Mouse (Mus musculus): ENCODE measurements at regions not wholly inside any gene's neighbourhood (a gene's known extent, or its start where the extent isn't known, plus 50 kb on each side); places are given as distances from the start of the nearest gene placed in this dataset.

DNA sequence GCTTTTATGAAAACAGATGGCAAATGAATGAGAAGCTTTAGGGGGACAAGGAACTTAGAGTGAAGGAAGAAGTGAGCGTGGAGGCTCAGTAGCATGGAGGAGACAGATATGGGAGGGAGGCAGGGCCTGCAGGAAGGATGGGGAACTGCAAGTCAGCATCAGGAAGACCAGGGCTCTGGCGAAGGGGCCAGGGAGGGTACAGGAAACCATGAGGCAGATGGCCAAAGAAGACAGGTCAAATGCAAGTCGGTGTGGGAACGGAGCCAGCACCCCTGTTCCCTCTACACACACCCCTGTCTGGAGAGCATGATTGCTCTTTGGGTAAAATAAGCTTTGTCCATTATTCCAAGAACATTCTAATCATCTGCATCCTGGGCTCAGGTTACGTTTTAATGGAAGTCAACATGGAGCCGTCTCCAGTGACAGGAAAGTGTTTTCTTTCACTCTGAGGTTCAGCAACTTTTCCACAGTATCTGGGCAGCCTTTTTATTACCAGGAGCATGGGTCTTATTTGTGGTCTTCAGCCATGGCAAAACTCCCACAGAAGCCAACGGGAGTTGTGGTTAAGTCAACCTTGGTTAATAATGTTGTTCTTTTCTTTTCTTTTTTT lies 370.2 kb upstream of the Gm5148 start:
- 59% methylated on average over 7 of the region's 7 CpGs for WGBS
- Histone ChIP-seq H3K9me3 (replicated peaks; ENCODE audit: control insufficient read depth, low read length) (no peaks in the 10 kb centered on the region; the same call in 1 of the 2 replicates), H3K36me3 (ENCODE audit: control insufficient read depth, insufficient read depth) (no peaks in the 10 kb centered on the region), H3K4me1 (ENCODE audit: control insufficient read depth, insufficient read depth, low read length) (no peaks in the 10 kb centered on the region), H3K9ac (ENCODE audit: low read length) (no peak overlapping the region), H3K4me2 (ENCODE audit: low read depth, low read length) (no peak overlapping the region), H3K27me3 (ENCODE audit: control insufficient read depth, insufficient read depth, low read length) (no peaks in the 10 kb centered on the region), H3K4me3 (ENCODE audit: low read length) (no peak overlapping the region), H3K27ac (ENCODE audit: low read length) (no peak overlapping the region)
- no peak for ATAC-seq (replicated peaks; ENCODE audit: extremely low read depth, insufficient read depth, low FRiP score)

DNA sequence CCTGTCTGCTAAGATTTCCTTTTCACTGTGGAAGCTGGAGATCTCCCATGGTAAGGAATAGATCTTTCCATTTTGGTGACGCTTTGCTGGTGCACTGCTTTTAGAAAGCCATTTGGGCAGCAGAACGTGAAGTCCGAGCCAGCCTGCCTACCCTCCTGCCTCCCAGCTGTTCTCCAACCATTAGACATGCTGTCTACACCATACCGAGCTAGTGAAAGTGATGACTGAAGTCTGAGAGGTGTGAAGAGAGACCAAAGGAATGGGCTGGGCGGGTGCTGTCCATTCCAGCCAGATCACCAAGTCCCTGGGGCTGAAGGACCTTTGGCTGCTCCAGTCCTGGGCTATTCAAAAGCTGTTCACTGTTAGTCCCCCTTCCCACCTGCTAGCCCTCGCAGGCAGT lies 360.3 kb upstream of the Gm5148 start:
- Histone ChIP-seq H3K36me3 (ENCODE audit: control insufficient read depth, insufficient read depth) (no peaks in the 10 kb centered on the region), H3K9me3 (replicated peaks; ENCODE audit: control insufficient read depth, low read length) (0 out of 2 replicates have a peak, but pooled peaks cover 3% of the 10 kb centered on the region), H3K4me3 (ENCODE audit: low read length) (no peak overlapping the region), H3K27ac (ENCODE audit: low read length) (no peak overlapping the region), H3K9ac (ENCODE audit: low read length) (no peak overlapping the region), H3K27me3 (ENCODE audit: control insufficient read depth, insufficient read depth, low read length) (no peaks in the 10 kb centered on the region), H3K4me1 (ENCODE audit: control insufficient read depth, insufficient read depth, low read length) (0 out of 2 replicates have a peak, but pooled peaks cover 4% of the 10 kb centered on the region), H3K4me2 (ENCODE audit: low read depth, low read length) (no peak overlapping the region)
- ATAC-seq (replicated peaks; ENCODE audit: extremely low read depth, insufficient read depth, low FRiP score): no peak
- WGBS: 29% methylated on average over 6 of the region's 6 CpGs

DNA sequence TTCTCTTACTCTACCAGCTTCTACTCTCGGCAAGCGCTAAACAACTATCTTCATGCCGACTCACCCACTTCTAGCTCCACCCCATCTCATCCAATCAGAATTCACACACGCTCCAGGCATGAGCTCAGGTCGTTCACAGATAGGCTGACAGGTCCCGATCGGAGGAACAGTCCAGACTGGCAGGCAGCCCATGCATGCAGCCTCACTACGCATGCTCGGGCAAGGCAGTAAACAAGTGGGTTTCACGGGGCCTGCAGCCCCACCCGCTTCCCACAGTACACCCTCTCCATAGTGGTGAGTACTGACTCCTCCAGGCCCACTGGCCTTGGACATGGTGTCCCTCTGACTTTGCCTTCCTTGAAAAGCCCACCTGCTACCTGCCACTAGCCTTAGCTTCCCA lies 358.1 kb upstream of the Gm5148 start:
- Histone ChIP-seq H3K4me2 (ENCODE audit: low read depth, low read length) (peak overlapping the region; percentile 31), H3K27ac (ENCODE audit: low read length) (no peak overlapping the region), H3K4me1 (ENCODE audit: control insufficient read depth, insufficient read depth, low read length) (0 out of 2 replicates have a peak, but pooled peaks cover 4% of the 10 kb centered on the region), H3K4me3 (ENCODE audit: low read length) (peak overlapping the region; percentile 8; the same call in 1 of the 2 replicates), H3K36me3 (ENCODE audit: control insufficient read depth, insufficient read depth) (no peaks in the 10 kb centered on the region), H3K9me3 (replicated peaks; ENCODE audit: control insufficient read depth, low read length) (0 out of 2 replicates have a peak, but pooled peaks cover 3% of the 10 kb centered on the region), H3K27me3 (ENCODE audit: control insufficient read depth, insufficient read depth, low read length) (no peaks in the 10 kb centered on the region), H3K9ac (ENCODE audit: low read length) (no peak overlapping the region)
- WGBS: 66% methylated on average over 11 of the region's 11 CpGs
- peak; percentile 58; the same call in 1 of the 2 replicates for ATAC-seq (replicated peaks; ENCODE audit: extremely low read depth, insufficient read depth, low FRiP score)

DNA sequence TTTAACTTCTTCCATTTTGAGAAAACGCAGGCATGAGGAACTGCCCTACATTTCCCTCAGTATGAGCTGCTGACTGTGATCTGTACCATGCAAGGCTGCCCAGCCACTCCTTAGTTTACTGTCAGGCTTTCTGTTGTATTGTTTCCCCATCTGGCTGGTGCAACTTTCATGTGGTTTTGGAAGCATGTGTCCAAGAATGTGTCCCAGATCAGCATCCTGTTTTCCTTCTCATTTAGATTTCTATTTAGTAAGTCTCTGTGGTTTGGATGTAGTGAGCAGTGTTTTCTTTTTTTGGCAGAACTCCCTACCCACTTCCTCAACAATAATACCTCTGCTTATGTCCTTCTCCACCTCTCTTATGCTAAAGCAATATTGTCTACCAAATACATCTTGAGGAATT lies 352.5 kb upstream of the Gm5148 start:
- Histone ChIP-seq H3K4me1 (ENCODE audit: control insufficient read depth, insufficient read depth, low read length) (no peaks in the 10 kb centered on the region), H3K27ac (ENCODE audit: low read length) (no peak overlapping the region), H3K9me3 (replicated peaks; ENCODE audit: control insufficient read depth, low read length) (0 out of 2 replicates have a peak, but pooled peaks cover 7% of the 10 kb centered on the region), H3K27me3 (ENCODE audit: control insufficient read depth, insufficient read depth, low read length) (no peaks in the 10 kb centered on the region), H3K4me2 (ENCODE audit: low read depth, low read length) (no peak overlapping the region), H3K36me3 (ENCODE audit: control insufficient read depth, insufficient read depth) (no peaks in the 10 kb centered on the region), H3K9ac (ENCODE audit: low read length) (no peak overlapping the region), H3K4me3 (ENCODE audit: low read length) (no peak overlapping the region)
- 63% methylated on average over 1 of the region's 1 CpGs for WGBS
- no peak for ATAC-seq (replicated peaks; ENCODE audit: extremely low read depth, insufficient read depth, low FRiP score)

DNA sequence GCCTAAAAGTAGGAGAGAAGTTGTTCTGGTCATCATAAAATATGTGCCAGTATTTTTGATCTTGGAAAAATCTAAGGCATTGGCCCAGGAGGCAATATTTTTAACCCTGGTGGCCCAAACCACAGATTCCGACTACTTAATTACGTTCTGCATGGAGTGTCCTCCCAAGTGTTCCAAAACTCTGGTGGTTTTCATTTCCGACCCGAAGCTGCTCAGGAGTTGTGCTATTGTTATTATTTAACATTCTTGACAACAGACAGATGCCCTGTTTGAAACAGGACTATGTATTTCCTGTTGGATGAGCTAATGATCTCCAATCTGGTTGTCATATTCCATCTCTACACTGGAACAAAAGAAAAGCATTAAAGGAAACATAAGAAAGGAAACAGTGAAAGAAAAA lies 349.7 kb upstream of the Gm5148 start:
- no peak overlapping the region for H3K4me2 ChIP-seq (ENCODE audit: low read depth, low read length)
- ATAC-seq (replicated peaks; ENCODE audit: extremely low read depth, insufficient read depth, low FRiP score): no peak
- H3K27ac ChIP-seq (ENCODE audit: low read length): no peak overlapping the region
- no peaks in the 10 kb centered on the region for H3K27me3 ChIP-seq (ENCODE audit: control insufficient read depth, insufficient read depth, low read length)
- H3K4me1 ChIP-seq (ENCODE audit: control insufficient read depth, insufficient read depth, low read length): no peaks in the 10 kb centered on the region
- 80% methylated on average over 4 of the region's 4 CpGs for WGBS
- 0 out of 2 replicates have a peak, but pooled peaks cover 3% of the 10 kb centered on the region for H3K9me3 ChIP-seq (replicated peaks; ENCODE audit: control insufficient read depth, low read length)
- no peak overlapping the region for H3K4me3 ChIP-seq (ENCODE audit: low read length)
- no peaks in the 10 kb centered on the region for H3K36me3 ChIP-seq (ENCODE audit: control insufficient read depth, insufficient read depth)
- no peak overlapping the region for H3K9ac ChIP-seq (ENCODE audit: low read length)

DNA sequence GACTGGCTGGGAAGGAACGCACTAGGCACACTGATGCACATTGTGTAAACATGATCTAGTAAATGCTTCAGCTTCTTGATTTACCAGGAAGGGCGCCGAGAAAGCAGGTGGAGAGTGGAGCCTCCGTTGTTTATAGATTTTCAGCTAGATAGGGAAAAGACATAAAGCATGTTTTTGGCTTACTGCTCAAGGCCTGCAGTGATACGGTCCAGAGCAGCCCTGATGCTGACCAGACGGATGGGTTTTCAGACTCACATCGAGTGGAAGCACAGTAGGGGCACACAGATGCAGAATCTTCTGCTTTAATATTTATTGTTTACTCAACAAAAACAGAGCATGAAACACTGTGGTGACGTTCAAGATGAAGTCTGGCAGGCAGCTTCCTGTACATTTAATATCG lies 331.3 kb upstream of the Gm5148 start:
- Histone ChIP-seq H3K4me2 (ENCODE audit: low read depth, low read length) (no peak overlapping the region), H3K36me3 (ENCODE audit: control insufficient read depth, insufficient read depth) (no peaks in the 10 kb centered on the region), H3K9ac (ENCODE audit: low read length) (no peak overlapping the region), H3K4me3 (ENCODE audit: low read length) (no peak overlapping the region), H3K27ac (ENCODE audit: low read length) (no peak overlapping the region), H3K27me3 (ENCODE audit: control insufficient read depth, insufficient read depth, low read length) (no peaks in the 10 kb centered on the region), H3K9me3 (replicated peaks; ENCODE audit: control insufficient read depth, low read length) (0 out of 2 replicates have a peak, but pooled peaks cover 3% of the 10 kb centered on the region), H3K4me1 (ENCODE audit: control insufficient read depth, insufficient read depth, low read length) (no peaks in the 10 kb centered on the region)
- ATAC-seq (replicated peaks; ENCODE audit: extremely low read depth, insufficient read depth, low FRiP score): no peak
- 71% methylated on average over 9 of the region's 9 CpGs for WGBS

DNA sequence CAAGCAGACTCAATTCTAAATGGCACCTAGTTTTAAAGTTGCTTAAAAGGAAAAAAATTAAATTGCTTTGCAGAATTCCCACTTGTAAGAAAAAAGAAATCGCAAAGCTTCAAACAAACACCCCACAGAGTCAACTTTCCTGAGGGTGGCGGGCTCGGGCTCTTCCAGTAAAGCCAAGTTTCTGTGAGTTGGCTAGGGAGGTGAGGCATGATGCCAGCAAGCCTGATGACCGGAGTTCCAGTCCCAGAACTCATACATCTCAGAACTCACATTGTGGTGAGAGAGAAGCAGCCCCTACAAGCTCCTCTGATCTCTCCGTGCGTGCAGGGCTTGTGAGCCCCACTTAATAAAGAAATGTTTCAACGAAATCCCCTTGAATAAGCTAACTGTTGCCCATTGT lies 328.7 kb upstream of the Gm5148 start:
- H3K27ac ChIP-seq (ENCODE audit: low read length): no peak overlapping the region

DNA sequence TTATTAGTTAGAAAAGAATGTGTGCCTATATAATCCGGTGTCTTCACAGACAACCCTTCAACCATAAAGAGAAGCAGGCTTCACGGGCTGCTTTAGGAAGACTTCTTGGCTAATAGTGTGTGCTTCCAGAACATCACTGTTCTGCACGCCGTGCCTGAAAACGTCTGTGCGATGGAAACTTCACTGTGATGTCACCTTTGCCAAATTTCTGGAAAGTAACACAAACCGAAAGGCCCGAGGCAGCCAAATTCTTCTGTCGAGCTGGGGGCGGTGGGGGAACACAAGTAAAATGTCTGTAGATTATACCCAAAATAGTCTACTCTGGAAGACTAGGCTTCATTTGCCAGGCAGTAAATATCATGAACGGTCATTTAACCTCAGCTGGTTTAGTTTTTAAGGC lies 327.5 kb upstream of the Gm5148 start:
- no peak overlapping the region for H3K4me3 ChIP-seq (ENCODE audit: low read length)
- ATAC-seq (replicated peaks; ENCODE audit: extremely low read depth, insufficient read depth, low FRiP score): no peak
- H3K27ac ChIP-seq (ENCODE audit: low read length): no peak overlapping the region
- H3K27me3 ChIP-seq (ENCODE audit: control insufficient read depth, insufficient read depth, low read length): no peaks in the 10 kb centered on the region
- no peaks in the 10 kb centered on the region for H3K36me3 ChIP-seq (ENCODE audit: control insufficient read depth, insufficient read depth)
- H3K9me3 ChIP-seq (replicated peaks; ENCODE audit: control insufficient read depth, low read length): 0 out of 2 replicates have a peak, but pooled peaks cover 2% of the 10 kb centered on the region
- H3K4me2 ChIP-seq (ENCODE audit: low read depth, low read length): no peak overlapping the region
- peaks cover 13% of the 10 kb centered on the region for H3K4me1 ChIP-seq (ENCODE audit: control insufficient read depth, insufficient read depth, low read length)
- 83% methylated on average over 11 of the region's 11 CpGs for WGBS
- H3K9ac ChIP-seq (ENCODE audit: low read length): no peak overlapping the region

More for the DNA sequence above, 328.7 kb upstream of the Gm5148 start:
- peaks cover 13% of the 10 kb centered on the region for H3K4me1 ChIP-seq (ENCODE audit: control insufficient read depth, insufficient read depth, low read length)
- H3K9ac ChIP-seq (ENCODE audit: low read length): no peak overlapping the region
- no peak for ATAC-seq (replicated peaks; ENCODE audit: extremely low read depth, insufficient read depth, low FRiP score)
- 0 out of 2 replicates have a peak, but pooled peaks cover 3% of the 10 kb centered on the region for H3K9me3 ChIP-seq (replicated peaks; ENCODE audit: control insufficient read depth, low read length)
- WGBS: 84% methylated on average over 7 of the region's 7 CpGs
- no peaks in the 10 kb centered on the region for H3K36me3 ChIP-seq (ENCODE audit: control insufficient read depth, insufficient read depth)
- no peak overlapping the region for H3K4me2 ChIP-seq (ENCODE audit: low read depth, low read length)
- no peak overlapping the region for H3K4me3 ChIP-seq (ENCODE audit: low read length)
- H3K27me3 ChIP-seq (ENCODE audit: control insufficient read depth, insufficient read depth, low read length): no peaks in the 10 kb centered on the region

DNA sequence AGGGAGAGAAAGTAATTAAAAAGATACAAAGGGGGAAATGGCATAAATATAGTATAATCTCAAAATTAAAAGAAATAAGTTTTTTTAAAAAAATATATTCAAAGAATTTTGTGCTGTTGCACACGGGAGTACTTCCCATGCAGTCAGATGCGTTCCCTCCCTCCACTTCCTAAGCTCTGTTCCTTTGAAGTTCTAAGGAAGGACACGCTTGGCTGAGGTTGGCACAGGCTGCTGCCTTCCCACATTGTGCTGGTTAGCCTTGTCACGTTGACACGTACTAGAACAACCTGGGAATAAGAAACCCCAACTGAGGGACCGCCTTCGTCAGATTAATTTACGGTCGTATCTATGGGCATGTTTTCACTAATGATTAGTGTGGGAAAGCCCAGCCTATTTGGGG lies 326.6 kb upstream of the Gm5148 start:
- Histone ChIP-seq H3K36me3 (ENCODE audit: control insufficient read depth, insufficient read depth) (no peaks in the 10 kb centered on the region), H3K9me3 (replicated peaks; ENCODE audit: control insufficient read depth, low read length) (no peaks in the 10 kb centered on the region), H3K27me3 (ENCODE audit: control insufficient read depth, insufficient read depth, low read length) (no peaks in the 10 kb centered on the region), H3K4me2 (ENCODE audit: low read depth, low read length) (no peak overlapping the region), H3K4me3 (ENCODE audit: low read length) (no peak overlapping the region), H3K27ac (ENCODE audit: low read length) (no peak overlapping the region), H3K4me1 (ENCODE audit: control insufficient read depth, insufficient read depth, low read length) (peaks cover 13% of the 10 kb centered on the region), H3K9ac (ENCODE audit: low read length) (no peak overlapping the region)
- WGBS: 68% methylated on average over 9 of the region's 9 CpGs
- no peak for ATAC-seq (replicated peaks; ENCODE audit: extremely low read depth, insufficient read depth, low FRiP score)
